Mouse (Mus musculus): ENCODE data around the gene Zpbp. TPM values are rescaled to one million over a fixed set of nuclear protein-coding genes. Genes with fewer than 3 reads are reported as not detected.

The Zpbp gene
- polyA plus RNA-seq, 1 experiment from 2014 or later: 0.59 TPM

DNA sequence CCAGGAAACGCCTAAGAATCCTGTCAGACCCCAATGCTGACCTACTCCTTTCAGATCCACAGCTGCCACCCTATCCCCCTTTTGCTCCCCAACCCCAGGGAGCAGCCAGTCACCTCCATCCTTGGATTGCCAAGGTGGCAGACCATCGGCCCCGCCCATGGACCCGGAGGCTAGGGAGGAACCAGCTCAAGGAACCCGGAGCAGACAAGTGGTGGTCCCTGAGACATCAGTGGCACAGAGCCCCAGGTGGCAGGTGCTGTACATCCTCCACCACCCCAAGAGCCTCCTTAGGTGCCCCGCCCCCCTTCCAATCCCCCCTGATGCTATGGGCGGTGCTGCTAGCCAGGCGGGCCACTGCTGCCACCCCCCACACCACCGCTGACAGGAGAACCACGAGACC is 69.0 kb downstream of the Zpbp start:
- Histone ChIP-seq H3K9me3 (no peaks in the 10 kb centered on the region), H3K4me3 (replicated peaks) (no peak overlapping the region), H3K4me2 (no peak overlapping the region), H3K4me1 (no peaks in the 10 kb centered on the region), H3K9ac (no peak overlapping the region), H3K27ac (no peak overlapping the region), H3K27me3 (no peaks in the 10 kb centered on the region), H3K36me3 (replicated peaks) (no peaks in the 10 kb centered on the region)
- WGBS: 90% methylated on average over 9 of the region's 10 CpGs
- ATAC-seq (ENCODE audit: low FRiP score): no peak

DNA sequence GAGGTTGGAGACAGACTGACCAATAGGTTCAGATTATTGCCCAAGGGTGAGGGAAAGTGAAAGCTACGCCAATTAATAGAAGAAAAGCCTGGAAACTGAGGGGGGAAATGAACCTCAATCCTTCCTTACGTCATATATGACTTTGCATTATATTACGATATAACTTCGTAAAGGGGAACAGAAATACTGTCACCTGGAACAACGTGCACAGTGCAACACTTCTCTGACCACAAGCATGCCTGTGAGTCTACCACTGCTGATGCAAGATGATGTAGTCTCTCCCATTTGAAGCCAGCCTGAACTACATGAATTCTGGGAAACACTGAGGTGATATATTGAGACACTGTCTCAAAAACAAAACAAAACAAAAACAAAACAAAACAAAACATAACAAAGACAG is 90.9 kb downstream of the Zpbp start:
- Histone ChIP-seq H3K4me2 (no peak overlapping the region), H3K4me3 (replicated peaks) (no peak overlapping the region), H3K9me3 (no peaks in the 10 kb centered on the region), H3K27ac (no peak overlapping the region), H3K36me3 (replicated peaks) (no peaks in the 10 kb centered on the region), H3K4me1 (no peaks in the 10 kb centered on the region), H3K9ac (no peak overlapping the region), H3K27me3 (no peaks in the 10 kb centered on the region)
- ATAC-seq (ENCODE audit: low FRiP score): no peak
- WGBS: 92% methylated on average over 5 of the region's 5 CpGs

DNA sequence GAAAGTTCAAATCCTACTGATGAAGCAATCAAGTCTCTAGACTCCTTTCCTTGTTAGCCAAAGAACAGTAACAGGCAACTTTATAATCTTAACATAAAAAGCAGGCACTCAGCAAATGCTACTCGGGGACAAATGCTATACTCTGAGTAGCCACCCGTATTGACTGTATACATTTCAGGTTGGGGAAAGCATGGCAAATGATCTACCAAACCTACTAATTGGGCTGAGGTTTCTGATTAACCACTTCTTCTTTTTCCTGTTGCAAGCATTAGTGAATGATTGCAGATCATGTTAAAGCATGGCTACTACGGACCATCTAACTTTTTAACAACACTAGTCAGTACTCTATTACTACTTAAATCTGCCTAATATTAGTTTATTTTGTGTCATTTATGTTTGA is 178.7 kb downstream of the Zpbp start:
- no peak for ATAC-seq (ENCODE audit: low FRiP score)
- Histone ChIP-seq H3K4me3 (replicated peaks) (no peak overlapping the region), H3K4me2 (no peak overlapping the region), H3K36me3 (replicated peaks) (no peaks in the 10 kb centered on the region), H3K4me1 (no peaks in the 10 kb centered on the region), H3K9me3 (no peaks in the 10 kb centered on the region), H3K9ac (no peak overlapping the region), H3K27me3 (no peaks in the 10 kb centered on the region), H3K27ac (no peak overlapping the region)
- WGBS: 91% methylated on average over 3 of the region's 3 CpGs

DNA sequence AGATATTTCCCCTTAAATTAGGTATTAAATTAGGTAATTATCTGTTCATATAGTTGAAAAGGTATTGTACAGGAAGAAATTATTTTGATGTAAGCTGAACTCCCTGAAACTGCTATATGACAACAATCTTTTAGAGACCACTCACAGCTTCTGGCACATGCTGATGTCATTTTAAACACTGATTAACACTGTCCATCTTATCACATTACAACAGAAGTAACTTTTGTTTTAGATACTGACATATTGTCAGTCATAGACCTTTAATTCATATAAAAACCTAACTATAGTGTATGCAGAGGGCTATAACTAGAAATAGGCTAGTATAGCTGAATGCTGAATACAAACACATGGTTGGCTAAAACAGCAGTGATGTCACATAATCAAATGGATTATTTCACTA is 182.1 kb downstream of the Zpbp start:
- H3K4me3 ChIP-seq (replicated peaks): no peak overlapping the region

DNA sequence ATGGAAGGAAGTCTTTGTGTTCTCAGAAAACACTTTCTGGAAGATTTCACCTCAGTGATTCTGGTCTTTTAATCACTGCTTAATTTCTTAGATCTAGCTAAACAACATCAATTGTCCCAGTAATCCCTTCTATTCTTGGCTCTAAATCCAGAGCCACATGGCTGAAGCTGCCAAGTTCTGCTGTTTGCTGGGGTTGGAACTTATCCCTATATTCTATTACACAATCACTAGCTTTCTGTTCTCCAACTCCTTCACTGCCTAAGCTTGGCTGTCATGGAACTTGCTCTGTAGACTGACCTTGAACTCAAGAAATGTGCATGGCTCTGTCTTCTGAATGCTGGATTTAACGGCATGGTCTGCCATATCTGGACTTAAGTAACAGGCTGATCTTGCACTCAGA is 204.9 kb downstream of the Zpbp start:
- Histone ChIP-seq H3K9me3 (no peaks in the 10 kb centered on the region), H3K36me3 (replicated peaks) (no peaks in the 10 kb centered on the region), H3K4me1 (no peaks in the 10 kb centered on the region), H3K27me3 (no peaks in the 10 kb centered on the region), H3K4me3 (replicated peaks) (no peak overlapping the region), H3K27ac (no peak overlapping the region), H3K9ac (no peak overlapping the region), H3K4me2 (no peak overlapping the region)
- no peak for ATAC-seq (ENCODE audit: low FRiP score)
- 85% methylated on average over 1 of the region's 1 CpGs for WGBS

More for the DNA sequence above, 182.1 kb downstream of the Zpbp start:
- no peak for ATAC-seq (ENCODE audit: low FRiP score)
- Histone ChIP-seq H3K4me2 (no peak overlapping the region), H3K27ac (no peak overlapping the region), H3K4me1 (no peaks in the 10 kb centered on the region), H3K27me3 (no peaks in the 10 kb centered on the region), H3K9ac (no peak overlapping the region), H3K9me3 (no peaks in the 10 kb centered on the region), H3K36me3 (replicated peaks) (no peaks in the 10 kb centered on the region)

DNA sequence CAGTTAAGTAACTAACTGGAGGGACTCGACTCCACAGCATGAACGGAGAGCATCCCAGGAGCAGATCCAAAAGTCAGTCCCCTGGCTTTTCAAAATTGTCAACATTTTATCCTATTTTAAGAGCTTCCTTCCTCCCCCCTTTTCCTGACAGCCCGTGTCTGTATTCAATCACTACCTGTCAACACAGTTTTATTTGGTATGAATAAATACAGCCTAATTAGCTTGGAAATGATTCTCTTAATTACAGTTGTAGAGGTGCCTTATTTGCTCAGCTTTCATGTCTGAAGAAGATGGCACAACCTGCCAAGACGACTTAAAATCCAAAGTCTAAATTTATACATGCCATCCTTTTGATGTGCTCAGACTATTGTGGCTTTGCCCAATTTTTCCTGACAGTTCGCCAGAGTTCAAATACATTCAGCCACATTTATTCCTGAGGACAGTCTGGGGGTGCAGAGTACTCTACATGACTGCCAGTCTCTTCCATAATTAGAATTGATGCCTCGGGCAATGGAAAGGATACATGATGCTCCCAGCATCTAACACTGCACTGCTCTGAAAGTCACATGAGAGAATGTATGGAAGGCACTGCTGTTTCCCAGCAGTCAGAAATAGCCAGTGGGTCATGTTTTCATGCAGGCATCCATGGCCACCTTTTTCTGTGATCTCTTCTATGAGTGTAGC is 219.4 kb downstream of the Zpbp start:
- ATAC-seq (ENCODE audit: low FRiP score): no peak
- no peaks in the 10 kb centered on the region for H3K9me3 ChIP-seq
- H3K27ac ChIP-seq: no peak overlapping the region
- H3K4me1 ChIP-seq: no peaks in the 10 kb centered on the region
- no peaks in the 10 kb centered on the region for H3K36me3 ChIP-seq (replicated peaks)
- no peaks in the 10 kb centered on the region for H3K27me3 ChIP-seq
- no peak overlapping the region for H3K9ac ChIP-seq
- 69% methylated on average over 6 of the region's 6 CpGs for WGBS
- H3K4me2 ChIP-seq: no peak overlapping the region
- no peak overlapping the region for H3K4me3 ChIP-seq (replicated peaks)

DNA sequence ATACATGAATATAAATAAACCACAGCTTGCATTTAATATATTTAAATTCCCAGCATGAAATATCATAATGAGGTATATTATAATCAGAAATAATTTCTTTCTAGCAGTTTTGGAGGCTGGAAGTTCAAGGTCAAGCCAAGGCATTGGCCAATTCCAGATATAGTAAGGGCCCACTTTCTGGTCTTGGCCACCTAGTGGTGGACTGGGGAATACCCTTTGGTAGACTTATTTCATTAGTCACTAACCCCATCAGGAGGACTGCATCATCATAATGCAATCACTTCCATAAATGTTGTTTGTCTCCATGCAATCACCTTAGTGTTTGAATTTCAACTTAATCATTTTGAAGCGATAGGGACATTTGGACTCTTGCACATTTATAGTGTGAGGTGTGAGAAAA is 222.9 kb downstream of the Zpbp start:
- no peaks in the 10 kb centered on the region for H3K9me3 ChIP-seq
- 75% methylated on average over 1 of the region's 1 CpGs for WGBS
- H3K4me1 ChIP-seq: no peaks in the 10 kb centered on the region
- H3K36me3 ChIP-seq (replicated peaks): no peaks in the 10 kb centered on the region
- ATAC-seq (ENCODE audit: low FRiP score): no peak
- H3K9ac ChIP-seq: no peak overlapping the region
- no peak overlapping the region for H3K4me3 ChIP-seq (replicated peaks)
- H3K27ac ChIP-seq: no peak overlapping the region
- no peak overlapping the region for H3K4me2 ChIP-seq
- no peaks in the 10 kb centered on the region for H3K27me3 ChIP-seq

Other genes starting within 250 kb of the Zpbp start
- gene Spata48, start 314 bp downstream of the Zpbp start, polyA plus RNA-seq (2016; fragmentation: Nextera tagmentation; extraction: Ambion mirVana): 1.3 and 2.0 TPM in 2 replicates
- not detected in 2 replicates for gene 4930512M02Rik, start 165.4 kb upstream of the Zpbp start, polyA plus RNA-seq (2016; fragmentation: Nextera tagmentation; extraction: Ambion mirVana)
- 0.91 and 0.98 TPM in 2 replicates for gene Ikzf1, start 222.6 kb upstream of the Zpbp start, polyA plus RNA-seq (2016; fragmentation: Nextera tagmentation; extraction: Ambion mirVana)

Data from forebrain, embryonic 12.5 days (tissue).